Mouse (Mus musculus) G1E-ER4 (cell line): Measurements from ENCODE around the gene Ang6. TPM values are rescaled to one million over a fixed set of nuclear protein-coding genes. Genes with fewer than 3 reads are reported as not detected.
"Not testable (repeated sequence)": the region's sequence is repeated elsewhere in the genome, so short reads cannot be mapped to it uniquely, and the experiment has no call there.

ENCODE experiments used
- GATA1 ChIP-seq: IDR thresholded peaks from one replicate; pipeline ENCODE4 v1.8.0; 2012; ENCODE audit warnings: low read length, inconsistent platforms
- polyA plus RNA-seq: library from polyadenylated mRNA; stranded (reverse); fragments of >175 nt; gene quantifications from 2 replicates; pipeline ENCODE4 v1.2.3, GENCODE M21; 2012

Gene Ang6
- not detected in 2 replicates for polyA plus RNA-seq

DNA sequence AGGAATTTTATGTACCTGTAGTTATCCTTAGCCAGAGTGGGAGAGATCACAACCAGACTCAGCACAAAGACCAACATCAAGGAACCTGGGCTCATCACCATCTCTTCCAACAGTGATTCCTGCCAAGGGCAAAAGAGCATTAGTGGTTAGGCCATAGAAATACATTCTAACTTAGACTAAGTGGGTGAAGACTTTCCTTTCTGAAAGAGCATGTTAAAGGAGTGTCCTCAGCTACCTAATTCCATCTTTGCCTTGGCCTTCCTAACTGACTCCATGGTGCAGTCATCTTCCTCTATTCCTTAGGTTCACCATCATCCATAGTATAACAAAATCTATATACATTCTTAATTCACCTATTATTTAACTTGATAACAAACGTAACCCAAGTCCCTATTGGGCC lies at the start of gene Ang6:
Gene Ang6, minus strand, starts transcription at position 101 of the 400 bp plus-strand sequence.
- TF ChIP-seq GATA1: no peak

DNA sequence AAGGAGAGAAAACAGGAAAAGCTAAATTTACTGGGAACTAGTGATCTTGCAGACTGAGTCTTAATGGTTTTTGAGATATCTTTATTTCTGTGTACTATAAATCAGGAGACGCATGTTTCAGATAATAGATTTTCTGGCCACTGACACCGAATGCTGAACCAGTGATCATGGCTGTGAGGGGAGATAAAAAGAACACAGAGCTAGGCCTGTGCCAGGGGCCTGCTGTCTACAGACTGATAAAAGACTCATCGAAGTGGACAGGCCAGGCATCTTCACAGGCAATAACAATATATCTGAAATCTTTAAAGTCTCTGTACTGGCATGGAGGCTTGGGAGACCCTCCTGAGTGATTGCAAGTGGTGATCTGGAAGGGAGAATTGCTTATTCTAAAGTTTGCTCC lies 469 bp downstream of the Ang6 start:
- no peak for TF ChIP-seq GATA1

DNA sequence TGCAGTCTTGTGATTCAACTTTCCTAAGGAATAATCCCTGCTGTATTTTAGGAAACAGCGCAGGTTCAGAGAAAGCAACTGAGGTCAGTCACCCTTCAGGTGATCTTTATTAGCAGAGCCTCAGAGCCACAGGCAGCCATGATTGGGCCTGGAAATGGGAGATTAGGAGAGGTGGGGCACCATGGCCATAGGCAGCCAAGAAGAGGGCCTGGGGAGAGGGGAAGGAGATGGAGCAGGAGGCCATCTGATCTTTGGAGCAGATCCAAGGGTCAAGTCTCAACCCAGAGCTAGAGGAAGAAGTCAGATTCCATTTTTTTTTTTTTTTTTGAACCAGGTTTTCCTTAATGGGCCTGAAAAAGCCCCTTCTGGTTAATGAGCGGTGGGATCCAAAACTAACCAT lies 15.9 kb downstream of the Ang6 start:
- no peak for TF ChIP-seq GATA1

DNA sequence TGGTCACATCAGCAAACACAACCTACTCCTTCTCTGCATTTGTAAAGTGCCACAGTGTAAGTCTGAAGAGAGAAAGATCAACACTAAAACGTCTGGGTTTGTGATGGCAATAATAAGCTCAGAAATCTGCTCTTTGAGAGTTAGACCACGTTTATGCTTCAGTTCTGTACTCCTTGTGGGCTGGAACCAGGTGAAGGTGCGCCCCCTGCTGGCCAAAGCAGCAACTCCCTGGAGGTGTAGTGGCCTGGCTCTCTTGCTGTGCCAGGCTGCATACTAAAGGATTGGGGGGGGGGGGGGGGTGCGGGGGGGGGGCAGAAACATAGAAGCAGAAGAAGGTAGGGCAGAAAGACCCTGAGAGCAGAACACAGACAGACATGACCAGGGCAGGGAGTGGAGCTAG lies 18.2 kb downstream of the Ang6 start:
- no peak for TF ChIP-seq GATA1

- no peak for TF ChIP-seq GATA1
Measured at GRCm38 (mm10) chr14:43983454-43983853, 18.6 kb downstream of the Ang6 start.

DNA sequence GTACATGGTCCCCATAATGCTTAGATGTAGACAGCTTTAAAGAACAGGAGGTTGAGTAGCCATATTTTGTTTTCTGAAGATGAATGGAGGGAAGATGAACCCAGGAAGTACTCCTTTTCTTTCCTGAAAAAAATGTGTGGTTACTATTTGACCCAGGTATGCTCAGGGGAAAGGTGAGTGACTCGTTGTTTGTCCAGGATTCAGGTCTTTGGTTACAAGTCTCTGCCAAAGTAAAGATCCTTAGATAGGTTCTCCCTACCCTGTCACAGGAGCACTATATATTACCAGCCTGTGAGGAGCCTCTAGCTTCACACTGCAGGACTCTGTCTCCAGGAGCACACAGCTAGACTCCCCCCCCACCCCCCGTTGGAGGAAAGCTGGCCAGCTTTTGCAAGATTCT lies 45.3 kb downstream of the Ang6 start, which contains the start of gene Ang5:
Gene Ang5, plus strand, starts transcription at position 301 of the 400 bp plus-strand sequence.
- not testable (repeated sequence) for TF ChIP-seq GATA1

Other genes starting within 250 kb of the Ang6 start
- gene Gm8180, start 217.5 kb downstream of the Ang6 start, polyA plus RNA-seq: not detected in 2 replicates
- gene Ear1, start 126.8 kb downstream of the Ang6 start, polyA plus RNA-seq: not detected in 2 replicates
- not detected in 2 replicates for gene Ear10, start 78.7 kb downstream of the Ang6 start, polyA plus RNA-seq
- 0.04 and 0.11 TPM in 2 replicates for gene Gm8113, start 76.9 kb downstream of the Ang6 start, polyA plus RNA-seq
- gene Ang5, start 45.2 kb downstream of the Ang6 start, polyA plus RNA-seq: not detected in 2 replicates
- not detected in 2 replicates for gene Ear2, start 100.4 kb upstream of the Ang6 start, polyA plus RNA-seq
- gene Gm3327, start 121.6 kb upstream of the Ang6 start, polyA plus RNA-seq: not detected in 2 replicates
- not detected in 2 replicates for gene Gm8212, start 195.4 kb upstream of the Ang6 start, polyA plus RNA-seq
- 0.18 TPM in 1 of 2 replicates, not detected in the other for gene 4930503E14Rik, start 211.0 kb upstream of the Ang6 start, polyA plus RNA-seq